Mouse (Mus musculus): ENCODE measurements around the gene Suz12. TPM values are rescaled to one million over a fixed set of nuclear protein-coding genes. Genes with fewer than 3 reads are reported as not detected.
"Not testable (repeated sequence)": the region's sequence is repeated elsewhere in the genome, so short reads cannot be mapped to it uniquely, and the experiment has no call there.

Gene Suz12
- total and polyA plus RNA-seq, 3 experiments, result 33.2 to 191 (median 43.9) TPM

GRCm38 (mm10) chr11:79976222-79976621 is 16.7 kb upstream of the Suz12 start:
- H3K9ac ChIP-seq (ENCODE audit: control insufficient read depth, low read depth, low read length, poor library complexity, severe bottlenecking), result no peak overlapping the region
- H3K4me1 ChIP-seq (ENCODE audit: control insufficient read depth in 1 of 2, insufficient read depth in 2 of 2, low read length in 2 of 2), result peaks cover 0 to 9% of the 10 kb centered on the region in 2 experiments; a peak in 2 of 4 replicates
- no peak overlapping the region for H3K27ac ChIP-seq (ENCODE audit: control insufficient read depth, low read depth, low read length)
- no peaks in the 10 kb centered on the region for H3K9me3 ChIP-seq (replicated peaks; ENCODE audit: insufficient read depth, low read length)
- no peaks in the 10 kb centered on the region for H3K27me3 ChIP-seq (ENCODE audit: control insufficient read depth in 1 of 2, insufficient read depth in 2 of 2, low read length in 2 of 2)
- no peak for DNase-seq (ENCODE audit: low read depth, low spot score)
- no peak for TF ChIP-seq TBP (IDR thresholded peaks at IDR 0.05; ENCODE audit: low read depth, low read length)
- TF ChIP-seq MXI1 (IDR thresholded peaks at IDR 0.05; ENCODE audit: low read depth, low read length), result no peak
- no peak for TF ChIP-seq KAT2A (conservative IDR thresholded peaks at IDR 0.05; ENCODE audit: low read depth, low read length)
- no peak for TF ChIP-seq RAD21 (IDR thresholded peaks at IDR 0.05; ENCODE audit: low read depth, low read length)
- TF ChIP-seq POLR2AphosphoS5 (IDR thresholded peaks at IDR 0.05; ENCODE audit: borderline replicate concordance, low read depth, low read length), result no peak
- TF ChIP-seq SMC3 (IDR thresholded peaks at IDR 0.05; ENCODE audit: low read depth, low read length), result no peak
- no peak for TF ChIP-seq MAX (IDR thresholded peaks at IDR 0.05; ENCODE audit: low read length)
- no peak for TF ChIP-seq UBTF (IDR thresholded peaks at IDR 0.05; ENCODE audit: borderline replicate concordance, insufficient read depth, low read depth, low read length)
- no peak for TF ChIP-seq ZNF384 (IDR thresholded peaks at IDR 0.05; ENCODE audit: low read depth, low read length)
- TF ChIP-seq POLR2AphosphoS2 (IDR thresholded peaks at IDR 0.05; ENCODE audit: low read length), result no peak
- TF ChIP-seq CHD2 (IDR thresholded peaks at IDR 0.05; ENCODE audit: low read length), result no peak
- no peak for TF ChIP-seq MEF2A (IDR thresholded peaks at IDR 0.05; ENCODE audit: extremely low read depth, insufficient replicate concordance, low read depth, low read length, poor library complexity, severe bottlenecking)
- no peak for TF ChIP-seq ELF1 (IDR thresholded peaks at IDR 0.05; ENCODE audit: low read depth, low read length)
- no peak for TF ChIP-seq NELFE (IDR thresholded peaks at IDR 0.05; ENCODE audit: low read depth, low read length)
- TF ChIP-seq CTCF (IDR thresholded peaks at IDR 0.05 in 2 of 3, conservative IDR thresholded peaks at IDR 0.05 in 1 of 3; ENCODE audit: control insufficient read depth in 1 of 3, insufficient read depth in 1 of 3, low read depth in 2 of 3, low read length in 3 of 3, poor library complexity in 1 of 3, severe bottlenecking in 1 of 3), result no peak
- H3K36me3 ChIP-seq (ENCODE audit: control insufficient read depth in 1 of 2, insufficient read depth in 2 of 2, low read length in 2 of 2), result peaks cover 0 to 6% of the 10 kb centered on the region in 2 experiments; a peak in 2 of 4 replicates
- no peaks in the 10 kb centered on the region for H3K79me2 ChIP-seq (ENCODE audit: control insufficient read depth, insufficient read depth, low read length, poor library complexity)
- no peak overlapping the region for H3K4me3 ChIP-seq (ENCODE audit: control insufficient read depth in 1 of 2, insufficient read depth in 1 of 2, low read depth in 2 of 2, low read length in 2 of 2)

GRCm38 (mm10) chr11:79976645-79977044 is 16.3 kb upstream of the Suz12 start:
- not testable (repeated sequence) for DNase-seq (ENCODE audit: low read depth, low spot score); H3K9me3 ChIP-seq (replicated peaks; ENCODE audit: insufficient read depth, low read length); H3K36me3 ChIP-seq (ENCODE audit: control insufficient read depth in 1 of 2, insufficient read depth in 2 of 2, low read length in 2 of 2); H3K27ac ChIP-seq (ENCODE audit: control insufficient read depth, low read depth, low read length); H3K27me3 ChIP-seq (ENCODE audit: control insufficient read depth in 1 of 2, insufficient read depth in 2 of 2, low read length in 2 of 2); H3K4me1 ChIP-seq (ENCODE audit: control insufficient read depth in 1 of 2, insufficient read depth in 2 of 2, low read length in 2 of 2); H3K79me2 ChIP-seq (ENCODE audit: control insufficient read depth, insufficient read depth, low read length, poor library complexity); H3K4me3 ChIP-seq (ENCODE audit: control insufficient read depth in 1 of 2, insufficient read depth in 1 of 2, low read depth in 2 of 2, low read length in 2 of 2); H3K9ac ChIP-seq (ENCODE audit: control insufficient read depth, low read depth, low read length, poor library complexity, severe bottlenecking)

GRCm38 (mm10) chr11:79977061-79977460 is 15.8 kb upstream of the Suz12 start:
- not testable (repeated sequence) for H3K9ac ChIP-seq (ENCODE audit: control insufficient read depth, low read depth, low read length, poor library complexity, severe bottlenecking); DNase-seq (ENCODE audit: low read depth, low spot score); H3K36me3 ChIP-seq (ENCODE audit: control insufficient read depth in 1 of 2, insufficient read depth in 2 of 2, low read length in 2 of 2); H3K4me1 ChIP-seq (ENCODE audit: control insufficient read depth in 1 of 2, insufficient read depth in 2 of 2, low read length in 2 of 2); H3K4me3 ChIP-seq (ENCODE audit: control insufficient read depth in 1 of 2, insufficient read depth in 1 of 2, low read depth in 2 of 2, low read length in 2 of 2); H3K27ac ChIP-seq (ENCODE audit: control insufficient read depth, low read depth, low read length); H3K79me2 ChIP-seq (ENCODE audit: control insufficient read depth, insufficient read depth, low read length, poor library complexity); H3K9me3 ChIP-seq (replicated peaks; ENCODE audit: insufficient read depth, low read length); H3K27me3 ChIP-seq (ENCODE audit: control insufficient read depth in 1 of 2, insufficient read depth in 2 of 2, low read length in 2 of 2)
